Mouse (Mus musculus) limb, embryonic 14.5 days (tissue): ENCODE results near the gene Mmel1. TPM values are rescaled to one million over a fixed set of nuclear protein-coding genes. Genes with fewer than 3 reads are reported as not detected.

Source experiments
- ATAC-seq: fragments of 200-750 bp; cut with Nextera tagmentation; 2 replicates; pipeline ENCODE4 v1.8.0; 2017; ENCODE audit warnings: low read depth, moderate number of reproducible peaks, moderate TSS enrichment; ENCODE audit not compliant: low FRiP score
- DNase-seq: peaks from one replicate; pipeline ENCODE4 v3.0.0-alpha.2; 2015; ENCODE audit warnings: low spot score
- H3K27ac ChIP-seq: fragments of 300-500 bp; sonication (generic); replicated peaks from 2 replicates; pipeline ENCODE4 v1.5.1; 2014; ENCODE audit warnings: low read depth, mild to moderate bottlenecking, low read length, moderate library complexity, mixed read lengths
- H3K27me3 ChIP-seq: fragments of 300-500 bp; sonication (generic); 2 replicates; pipeline ENCODE4 v1.6.1; 2014; ENCODE audit warnings: low read length, mixed read lengths; ENCODE audit not compliant: control insufficient read depth, insufficient read depth
- H3K36me3 ChIP-seq: fragments of 300-500 bp; sonication (generic); 2 replicates; pipeline ENCODE4 v1.6.1; 2014; ENCODE audit warnings: mild to moderate bottlenecking, low read length, moderate library complexity, mixed read lengths; ENCODE audit not compliant: control insufficient read depth, insufficient read depth
- H3K4me1 ChIP-seq: fragments of 300-500 bp; sonication (generic); 2 replicates; pipeline ENCODE4 v1.6.1; 2014; ENCODE audit warnings: antibody characterized with exemption, low read length, mixed read lengths; ENCODE audit not compliant: control insufficient read depth, insufficient read depth
- H3K4me2 ChIP-seq: fragments of 300-500 bp; sonication (generic); replicated peaks from 2 replicates; pipeline ENCODE4 v1.6.1; 2014; ENCODE audit warnings: low read depth, mild to moderate bottlenecking, low read length, moderate library complexity; ENCODE audit not compliant: severe bottlenecking
- H3K4me3 ChIP-seq: fragments of 300-500 bp; sonication (generic); replicated peaks from 2 replicates; pipeline ENCODE4 v1.5.1; 2014; ENCODE audit warnings: low read length
- H3K9ac ChIP-seq: fragments of 300-500 bp; sonication (generic); 2 replicates; pipeline ENCODE4 v1.6.1; 2014; ENCODE audit warnings: mild to moderate bottlenecking, low read depth, low read length, moderate library complexity; ENCODE audit not compliant: severe bottlenecking
- H3K9me3 ChIP-seq: fragments of 300-500 bp; sonication (generic); 2 replicates; pipeline ENCODE4 v1.6.1; 2016; ENCODE audit warnings: low read length; ENCODE audit not compliant: control insufficient read depth
- POLR2A ChIP-seq: fragments of 200-500 bp; IDR thresholded peaks from 2 replicates; pipeline ENCODE4 v1.8.0; 2012; ENCODE audit warnings: inconsistent platforms, mild to moderate bottlenecking, moderate library complexity, borderline replicate concordance; ENCODE audit not compliant: insufficient read depth, insufficient read length; ENCODE audit errors: extremely low read depth
- WGBS: fragments of 180-500 bp; shearing (Covaris S2); extraction: QIAGEN DNeasy Blood & Tissue Kit; methylation state at CpG from one replicate; pipeline ENCODE4 v1.1.7; 2014; 5-methylcytosine and 5-hydroxymethylcytosine counted together
- polyA plus RNA-seq, 2 experiments: library from polyadenylated mRNA; depleted of rRNA in 1 of 2; stranded (reverse) in 1 of 2; unstranded in 1 of 2; fragments of >200 nt; fragmentation: Nextera tagmentation in 1 of 2; extraction: Ambion mirVana in 1 of 2; gene quantifications; 2 replicates each; pipeline versions ENCODE4 v1.2.1 to v1.2.3; 2012 to 2014

Mmel1 gene
- polyA plus RNA-seq, 2 experiments = 0.10 to 0.11 TPM

GRCm38 (mm10) chr4:154925413-154925812 is 56.0 kb downstream of the Mmel1 start:
- no peak overlapping the region for H3K4me3 ChIP-seq
- WGBS = 61% methylated on average over 4 of the region's 4 CpGs
- H3K9me3 ChIP-seq = no peaks in the 10 kb centered on the region
- H3K27ac ChIP-seq = no peak overlapping the region
- H3K9ac ChIP-seq = no peak overlapping the region
- no peak for TF ChIP-seq POLR2A
- DNase-seq (no peak), ATAC-seq (no peak)
- H3K27me3 ChIP-seq = no peaks in the 10 kb centered on the region
- H3K36me3 ChIP-seq = no peaks in the 10 kb centered on the region
- peaks cover 15% of the 10 kb centered on the region for H3K4me1 ChIP-seq
- no peak overlapping the region for H3K4me2 ChIP-seq

- Histone ChIP-seq H3K27me3 (no peaks in the 10 kb centered on the region), H3K9me3 (no peaks in the 10 kb centered on the region), H3K4me3 (0 out of 2 replicates have a peak overlapping the region, but pooled peaks have one; percentile 8), H3K4me2 (peak overlapping the region; percentile 34), H3K4me1 (peaks cover 15% of the 10 kb centered on the region), H3K9ac (peak overlapping the region; percentile 17), H3K36me3 (no peaks in the 10 kb centered on the region), H3K27ac (peak overlapping the region; percentile 59; the same call in 1 of the 2 replicates)
- WGBS = 37% methylated on average over 9 of the region's 9 CpGs
- ATAC-seq (no peak), DNase-seq (peak; percentile 2)
- no peak for TF ChIP-seq POLR2A
Observed at GRCm38 (mm10) chr4:154926969-154927898, 57.8 kb downstream of the Mmel1 start.

GRCm38 (mm10) chr4:154927899-154928337 is 58.5 kb downstream of the Mmel1 start:
- TF ChIP-seq POLR2A = no peak
- Histone ChIP-seq H3K9ac (peak overlapping the region; percentile 17; the same call in 1 of the 2 replicates), H3K4me3 (0 out of 2 replicates have a peak overlapping the region, but pooled peaks have one; percentile 8), H3K4me2 (peak overlapping the region; percentile 34), H3K27ac (peak overlapping the region; percentile 59; the same call in 1 of the 2 replicates), H3K9me3 (no peaks in the 10 kb centered on the region), H3K4me1 (peaks cover 15% of the 10 kb centered on the region), H3K36me3 (no peaks in the 10 kb centered on the region), H3K27me3 (no peaks in the 10 kb centered on the region)
- WGBS = 16% methylated on average over 5 of the region's 5 CpGs
- DNase-seq (peak; percentile 22), ATAC-seq (0 out of 2 replicates have a peak, but pooled peaks have one; percentile 37)

- Histone ChIP-seq H3K9ac (peak within 1 kb of the TSS; percentile 17), H3K4me2 (peak within 1 kb of the TSS; percentile 34), H3K9me3 (no peaks in the 10 kb centered on the region), H3K4me3 (0 out of 2 replicates have a peak within 1 kb of the TSS, but pooled peaks have one; percentile 8), H3K36me3 (no peaks in the 10 kb centered on the region), H3K27ac (peak within 1 kb of the TSS; percentile 59; the same call in 1 of the 2 replicates), H3K4me1 (peaks cover 15% of the 10 kb centered on the region), H3K27me3 (no peaks in the 10 kb centered on the region)
- TF ChIP-seq POLR2A = no peak
- WGBS = 43% methylated on average over 12 of the region's 12 CpGs
- peak; percentile 2 for DNase-seq
- no peak for ATAC-seq
Observed at GRCm38 (mm10) chr4:154928395-154929087, 59.2 kb downstream of the Mmel1 start, which contains the start of gene Tnfrsf14. Gene Tnfrsf14 (minus strand): TSS chr4:154928563.
